Mouse (Mus musculus): ENCODE data around the gene Vmn1r46. TPM values are rescaled to one million over a fixed set of nuclear protein-coding genes. Genes with fewer than 3 reads are reported as not detected.
"Not testable (repeated sequence)": the region's sequence is repeated elsewhere in the genome, so short reads cannot be mapped to it uniquely, and the experiment has no call there.

Gene Vmn1r46
- polyA plus RNA-seq (2012; rRNA removed), result not detected in 2 replicates

DNA sequence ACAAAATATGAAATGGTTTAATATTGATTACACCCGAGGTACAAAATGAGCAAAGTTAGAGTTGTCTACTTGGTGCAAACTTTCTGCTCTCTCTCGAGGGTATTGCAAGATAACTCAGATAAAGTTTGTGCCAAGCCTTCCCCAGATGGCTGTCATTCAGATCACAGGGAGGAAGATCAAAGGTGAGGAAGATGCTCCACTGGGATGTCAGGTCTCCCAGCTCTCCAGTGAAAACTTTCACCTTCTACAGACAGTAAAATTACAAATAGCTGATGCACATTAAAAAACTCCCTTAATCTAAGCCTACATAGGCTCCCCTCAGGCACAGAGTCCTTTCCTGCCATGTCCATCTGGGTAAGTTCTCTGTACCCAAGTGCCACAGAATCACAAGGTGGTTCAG lies at the start of gene Vmn1r46:
Gene Vmn1r46, plus strand, starts transcription at position 301 of the 400 bp plus-strand sequence.
- no peak within 1 kb of the TSS for H3K27ac ChIP-seq (ENCODE audit: insufficient read depth, low read length)
- H3K4me3 ChIP-seq (ENCODE audit: insufficient read depth, low read length), result no peak within 1 kb of the TSS
- TF ChIP-seq POLR2A (IDR thresholded peaks at IDR 0.05; ENCODE audit: extremely low read depth, insufficient read depth, low read length), result no peak
- TF ChIP-seq CTCF (IDR thresholded peaks at IDR 0.05; ENCODE audit: extremely low read depth, insufficient read depth, low read length), result no peak
- no peaks in the 10 kb centered on the region for H3K4me1 ChIP-seq (ENCODE audit: control insufficient read depth, insufficient read depth, low read length)

DNA sequence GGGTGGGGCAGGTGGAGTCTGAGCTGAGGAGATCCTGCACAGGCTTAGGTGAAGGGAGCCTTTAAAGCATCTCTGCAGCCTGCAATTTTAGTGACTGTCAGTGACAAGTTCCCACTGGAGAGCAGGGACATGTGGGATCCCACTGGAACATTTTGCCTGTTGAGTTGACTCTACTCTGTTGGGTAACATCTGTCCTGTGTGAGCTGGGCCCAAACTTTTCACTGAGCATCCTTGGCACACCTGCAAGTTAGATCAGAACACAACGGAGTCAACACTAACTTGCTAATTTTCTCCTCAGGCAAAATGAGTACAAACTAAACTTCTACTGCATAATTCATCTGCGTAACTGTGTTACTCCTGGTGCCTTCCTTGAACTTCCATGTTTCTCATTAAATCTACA lies 28.6 kb upstream of the Vmn1r46 start, which contains the start of gene Vmn1r45:
Gene Vmn1r45, minus strand, starts transcription at position 101 of the 400 bp plus-strand sequence.
- H3K4me1 ChIP-seq (ENCODE audit: control insufficient read depth, insufficient read depth, low read length); H3K27ac ChIP-seq (ENCODE audit: insufficient read depth, low read length); H3K4me3 ChIP-seq (ENCODE audit: insufficient read depth, low read length): not testable (repeated sequence)

DNA sequence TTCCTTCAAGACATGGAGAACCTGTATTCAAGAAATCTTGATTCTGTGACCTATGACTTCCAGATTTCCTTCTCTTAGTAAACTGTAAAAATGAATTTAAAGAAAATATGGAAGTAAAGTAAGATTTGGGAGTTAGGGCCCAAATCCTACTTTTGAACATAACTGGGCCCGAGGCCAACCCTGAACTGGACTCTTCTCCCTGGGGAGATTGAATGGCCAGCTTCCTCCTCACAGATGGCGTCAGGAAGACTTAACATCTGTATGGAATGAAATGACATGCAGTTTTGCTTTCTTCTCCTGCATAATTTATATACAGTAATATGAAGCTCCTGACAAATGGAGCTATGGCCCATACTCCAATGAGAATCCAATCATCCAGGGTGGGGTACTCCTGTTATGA lies 28.2 kb upstream of the Vmn1r46 start:
- Histone ChIP-seq H3K4me1 (ENCODE audit: control insufficient read depth, insufficient read depth, low read length) (no peaks in the 10 kb centered on the region), H3K4me3 (ENCODE audit: insufficient read depth, low read length) (no peak overlapping the region), H3K27ac (ENCODE audit: insufficient read depth, low read length) (no peak overlapping the region)
- TF ChIP-seq CTCF (IDR thresholded peaks at IDR 0.05; ENCODE audit: extremely low read depth, insufficient read depth, low read length), result no peak
- no peak for TF ChIP-seq POLR2A (IDR thresholded peaks at IDR 0.05; ENCODE audit: extremely low read depth, insufficient read depth, low read length)

DNA sequence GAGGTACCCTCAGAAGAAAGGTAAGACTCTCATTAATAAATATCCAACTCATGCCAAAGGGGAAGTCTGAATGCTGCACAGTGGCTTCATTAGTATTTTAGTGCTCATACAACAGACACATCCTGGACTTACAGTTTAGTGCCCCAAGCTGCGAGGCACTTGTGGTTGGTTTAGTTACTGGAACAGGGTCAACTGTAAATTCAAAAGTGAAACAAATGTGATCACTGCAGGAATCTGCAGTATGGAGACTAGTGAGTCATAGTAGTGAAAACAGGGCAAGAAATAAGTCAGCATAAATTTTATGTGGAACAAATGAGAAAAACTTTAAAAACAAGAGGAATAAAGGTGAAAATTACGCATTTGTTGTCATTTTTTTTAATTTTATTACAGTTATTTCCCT lies 15.6 kb upstream of the Vmn1r46 start:
- Histone ChIP-seq H3K4me1 (ENCODE audit: control insufficient read depth, insufficient read depth, low read length) (no peaks in the 10 kb centered on the region), H3K27ac (ENCODE audit: insufficient read depth, low read length) (no peak overlapping the region), H3K4me3 (ENCODE audit: insufficient read depth, low read length) (no peak overlapping the region)
- TF ChIP-seq CTCF (IDR thresholded peaks at IDR 0.05; ENCODE audit: extremely low read depth, insufficient read depth, low read length), result no peak
- TF ChIP-seq POLR2A (IDR thresholded peaks at IDR 0.05; ENCODE audit: extremely low read depth, insufficient read depth, low read length), result no peak

DNA sequence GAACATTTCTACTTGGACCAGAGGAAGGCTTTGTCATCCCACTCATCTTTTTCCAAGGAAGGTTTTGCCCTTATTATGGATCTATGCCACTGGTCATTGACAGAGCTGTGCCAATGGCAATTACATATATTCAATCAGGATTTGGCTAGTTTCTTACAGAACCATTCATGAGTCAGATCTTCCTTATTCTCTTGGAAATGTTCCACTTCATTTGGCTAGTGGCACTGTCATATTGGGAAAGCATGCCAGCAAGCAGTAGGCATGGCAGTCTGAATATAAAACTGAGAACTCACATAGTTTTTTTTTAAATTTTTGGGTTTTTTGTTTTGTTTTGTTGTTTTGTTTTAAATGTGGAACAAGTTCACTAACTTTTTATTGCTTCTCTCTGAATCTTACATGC lies 2.8 kb upstream of the Vmn1r46 start:
- H3K4me1 ChIP-seq (ENCODE audit: control insufficient read depth, insufficient read depth, low read length), result no peaks in the 10 kb centered on the region
- H3K27ac ChIP-seq (ENCODE audit: insufficient read depth, low read length), result no peak overlapping the region
- TF ChIP-seq POLR2A (IDR thresholded peaks at IDR 0.05; ENCODE audit: extremely low read depth, insufficient read depth, low read length) (no peak), CTCF (IDR thresholded peaks at IDR 0.05; ENCODE audit: extremely low read depth, insufficient read depth, low read length) (no peak)
- H3K4me3 ChIP-seq (ENCODE audit: insufficient read depth, low read length), result no peak overlapping the region

DNA sequence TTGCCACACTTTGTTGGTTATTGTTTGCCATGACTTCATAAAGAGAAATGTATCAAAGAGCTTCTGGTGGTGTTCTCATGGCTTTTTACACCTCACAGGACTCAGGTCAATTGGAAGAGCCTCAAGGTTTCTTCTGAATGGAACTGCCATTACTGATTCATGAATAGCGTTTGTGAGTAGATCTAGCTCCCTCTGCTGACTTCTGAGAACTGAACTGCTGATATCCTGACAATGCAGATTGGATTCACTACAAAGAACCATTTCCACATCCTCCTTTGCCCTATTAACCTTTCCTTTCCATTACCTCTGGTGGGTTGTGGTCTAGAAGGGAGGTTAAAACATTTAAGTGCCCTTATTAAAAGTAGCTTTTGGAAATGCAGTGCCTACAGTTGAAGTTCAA lies 16.9 kb downstream of the Vmn1r46 start:
- H3K4me1 ChIP-seq (ENCODE audit: control insufficient read depth, insufficient read depth, low read length), result no peaks in the 10 kb centered on the region
- no peak overlapping the region for H3K27ac ChIP-seq (ENCODE audit: insufficient read depth, low read length)
- no peak for TF ChIP-seq POLR2A (IDR thresholded peaks at IDR 0.05; ENCODE audit: extremely low read depth, insufficient read depth, low read length)
- TF ChIP-seq CTCF (IDR thresholded peaks at IDR 0.05; ENCODE audit: extremely low read depth, insufficient read depth, low read length), result no peak
- H3K4me3 ChIP-seq (ENCODE audit: insufficient read depth, low read length), result no peak overlapping the region

DNA sequence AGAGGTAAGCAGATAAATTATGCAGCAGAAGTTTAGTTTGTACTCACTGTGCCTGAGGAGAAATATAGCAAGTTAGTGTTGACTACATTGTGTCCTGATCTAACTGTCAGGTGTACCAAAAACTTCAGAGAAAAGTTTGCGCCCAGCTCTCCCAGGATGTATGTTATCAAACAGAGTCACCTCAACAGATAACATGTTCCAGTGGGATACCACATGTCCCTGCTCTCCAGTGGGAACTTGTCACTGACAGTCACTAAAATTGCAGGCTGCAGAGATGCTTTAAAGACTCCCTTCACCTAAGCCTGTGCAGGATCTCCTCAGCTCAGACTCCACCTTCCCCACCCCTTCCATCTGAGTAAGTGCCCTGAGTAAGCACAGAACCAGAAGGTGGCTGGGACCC lies 46.7 kb downstream of the Vmn1r46 start, which contains the start of gene Vmn1r47:
Gene Vmn1r47, plus strand, starts transcription at position 301 of the 400 bp plus-strand sequence.
- H3K4me3 ChIP-seq (ENCODE audit: insufficient read depth, low read length); H3K4me1 ChIP-seq (ENCODE audit: control insufficient read depth, insufficient read depth, low read length); H3K27ac ChIP-seq (ENCODE audit: insufficient read depth, low read length): not testable (repeated sequence)

Other genes starting within 250 kb of the Vmn1r46 start
- not detected in 2 replicates for gene Vmn1r41, start 228.5 kb upstream of the Vmn1r46 start, polyA plus RNA-seq (2012; rRNA removed)
- not detected in 2 replicates for gene Vmn1r42, start 92.9 kb upstream of the Vmn1r46 start, polyA plus RNA-seq (2012; rRNA removed)
- gene Vmn1r43, start 92.9 kb upstream of the Vmn1r46 start, polyA plus RNA-seq (2012; rRNA removed), result not detected in 2 replicates
- not detected in 2 replicates for gene Vmn1r44, start 85.7 kb upstream of the Vmn1r46 start, polyA plus RNA-seq (2012; rRNA removed)
- not detected in 2 replicates for gene Vmn1r45, start 28.7 kb upstream of the Vmn1r46 start, polyA plus RNA-seq (2012; rRNA removed)
- gene Vmn1r47, start 46.8 kb downstream of the Vmn1r46 start, polyA plus RNA-seq (2012; rRNA removed), result not detected in 2 replicates
- not detected in 2 replicates for gene Vmn1r48, start 67.5 kb downstream of the Vmn1r46 start, polyA plus RNA-seq (2012; rRNA removed)
- gene Vmn1r49, start 109.2 kb downstream of the Vmn1r46 start, polyA plus RNA-seq (2012; rRNA removed), result not detected in 2 replicates
- not detected in 2 replicates for gene Vmn1r50, start 132.1 kb downstream of the Vmn1r46 start, polyA plus RNA-seq (2012; rRNA removed)
- gene Vmn1r51, start 153.3 kb downstream of the Vmn1r46 start, polyA plus RNA-seq (2012; rRNA removed), result not detected in 2 replicates
- not detected in 2 replicates for gene Vmn1r52, start 205.5 kb downstream of the Vmn1r46 start, polyA plus RNA-seq (2012; rRNA removed)
- not detected in 2 replicates for gene V1ra8, start 233.5 kb downstream of the Vmn1r46 start, polyA plus RNA-seq (2012; rRNA removed)